Mouse (Mus musculus): Measurements from ENCODE around the gene Por.

DNA sequence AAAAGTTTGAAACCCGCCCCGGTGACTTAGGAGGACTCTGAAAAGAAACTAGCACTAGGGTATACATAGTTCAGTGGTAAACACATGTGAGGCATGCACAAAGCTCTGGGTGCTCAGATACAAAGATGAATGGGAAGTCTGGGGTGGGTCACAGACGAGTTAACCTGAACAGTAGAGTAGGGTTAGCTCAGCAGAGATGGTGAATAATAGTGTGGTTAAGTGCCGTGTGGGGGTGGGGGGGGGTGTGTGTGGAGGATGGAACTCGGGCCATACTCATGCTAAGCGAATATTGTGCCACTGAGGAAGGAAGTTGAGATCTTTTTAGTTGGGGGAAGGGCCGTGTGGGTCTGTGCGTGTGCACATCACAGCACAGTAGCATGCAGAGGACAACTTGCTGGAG, 110.5 kb downstream of the Por start:
- TF ChIP-seq CTCF (IDR thresholded peaks at IDR 0.05; ENCODE audit: borderline replicate concordance, extremely low read depth, insufficient read depth, insufficient read length): no peak
- no peak for TF ChIP-seq POLR2A (IDR thresholded peaks at IDR 0.05; ENCODE audit: borderline replicate concordance, extremely low read depth, insufficient read depth, insufficient read length, poor library complexity, severe bottlenecking)
